In genomic region chr16:95100954-95101353, GRCm38 (mm10) we compare ENCODE assay signal across 19 mouse cellular contexts.
DNase-seq lines count a peak whose midpoint lies in the region; ATAC-seq and TF ChIP-seq lines count a peak whose summit lies in the region.
"Had no signal": no experiment of that assay in that cellular context is flagged by ENCODE, and none has a peak within 500 bp of the region (broad histone marks: within the 10 kb centered on the region; RNA-seq: fewer than 3 reads in every experiment).

No protein-coding gene starts in this region.

- no peak overlapping the region for H3K27ac ChIP-seq in forebrain, embryonic 14.5 days (ENCODE audit: low read depth, low read length)
- no peak overlapping the region for H3K27ac ChIP-seq in forebrain, embryonic 16.5 days (ENCODE audit: low read length)
- H3K27ac ChIP-seq in midbrain, embryonic 15.5 days, result peak overlapping the region; percentile 58
- no peak overlapping the region for H3K27ac ChIP-seq in midbrain, postnatal 0 days (ENCODE audit: low read depth, low read length)
- peak overlapping the region; percentile 81 for H3K27ac ChIP-seq in MEL (ENCODE audit: control insufficient read depth, low read depth, low read length)
- H3K27ac ChIP-seq: embryonic facial prominence, embryonic 10.5 days; forebrain, embryonic 13.5 days; hindbrain, embryonic 10.5 days; hindbrain, embryonic 14.5 days; intestine, embryonic 15.5 days had no signal

- no peak overlapping the region for H3K4me2 ChIP-seq in forebrain, embryonic 14.5 days (ENCODE audit: low read length)
- H3K4me2 ChIP-seq in forebrain, embryonic 16.5 days (ENCODE audit: low read length), result no peak overlapping the region
- no peak overlapping the region for H3K4me2 ChIP-seq in midbrain, embryonic 15.5 days
- H3K4me2 ChIP-seq in midbrain, postnatal 0 days (ENCODE audit: low read depth, low read length, poor library complexity, severe bottlenecking), result no peak overlapping the region
- H3K4me2 ChIP-seq: forebrain, embryonic 13.5 days; heart, embryonic 12.5 days; hindbrain, embryonic 14.5 days; intestine, embryonic 15.5 days had no signal

- DNase-seq in forebrain, embryonic 14.5 days (ENCODE audit: low spot score), result peak; percentile 18
- DNase-seq in midbrain, postnatal 0 days (ENCODE audit: low spot score), result no peak
- DNase-seq in MEL (ENCODE audit: low read depth, low spot score), result peak; percentile 79
- DNase-seq in retina, embryonic 14.5 days (ENCODE audit: low spot score), result no peak
- DNase-seq: adrenal gland, postnatal 10 days; cerebellum, adult 18-20 months; cerebellum, adult 9-11 months; cerebellum, postnatal 36 days; gastrocnemius, postnatal 10 days had no signal

- no peak for ATAC-seq in forebrain, embryonic 14.5 days
- no peak for ATAC-seq in forebrain, embryonic 16.5 days
- peak; percentile 48; the same call in 1 of the 2 replicates for ATAC-seq in midbrain, embryonic 15.5 days (replicated peaks)
- ATAC-seq in midbrain, postnatal 0 days (ENCODE audit: low FRiP score), result no peak
- ATAC-seq: activated CD4-positive, CD25-positive, alpha-beta regulatory T cell, adult 4 months; forebrain, embryonic 13.5 days; intestine, embryonic 15.5 days; Patski had no signal

- no peak for TF ChIP-seq POLR2A in MEL (IDR thresholded peaks at IDR 0.05; ENCODE audit: control insufficient read depth in 1 of 2, insufficient read depth in 1 of 2, low read depth in 1 of 2, low read length in 2 of 2, poor library complexity in 1 of 2)

- H3K9me3 ChIP-seq in forebrain, embryonic 14.5 days (replicated peaks; ENCODE audit: control insufficient read depth, low read length), result no peaks in the 10 kb centered on the region
- no peaks in the 10 kb centered on the region for H3K9me3 ChIP-seq in forebrain, embryonic 16.5 days (ENCODE audit: control insufficient read depth, low read length)
- H3K9me3 ChIP-seq in midbrain, embryonic 15.5 days, result no peaks in the 10 kb centered on the region
- H3K9me3 ChIP-seq in midbrain, postnatal 0 days (ENCODE audit: low read length), result no peaks in the 10 kb centered on the region
- no peaks in the 10 kb centered on the region for H3K9me3 ChIP-seq in MEL (replicated peaks; ENCODE audit: insufficient read depth, low read length)
- H3K9me3 ChIP-seq: embryonic facial prominence, embryonic 10.5 days; forebrain, embryonic 13.5 days; heart, embryonic 12.5 days; hindbrain, embryonic 10.5 days; intestine, embryonic 15.5 days had no signal

- TF ChIP-seq EP300 in MEL (IDR thresholded peaks at IDR 0.05; ENCODE audit: low read depth in 1 of 2, low read length in 2 of 2), result peak; percentile 91 to 92

- H3K36me3 ChIP-seq in forebrain, embryonic 14.5 days (ENCODE audit: control insufficient read depth, insufficient read depth, low read length), result no peaks in the 10 kb centered on the region
- H3K36me3 ChIP-seq in forebrain, embryonic 16.5 days (ENCODE audit: control insufficient read depth, insufficient read depth), result no peaks in the 10 kb centered on the region
- no peaks in the 10 kb centered on the region for H3K36me3 ChIP-seq in midbrain, embryonic 15.5 days (replicated peaks)
- no peaks in the 10 kb centered on the region for H3K36me3 ChIP-seq in midbrain, postnatal 0 days (ENCODE audit: insufficient read depth, low read length)
- H3K36me3 ChIP-seq in MEL (ENCODE audit: control insufficient read depth in 1 of 2, insufficient read depth in 2 of 2, low read length in 2 of 2), result peaks cover 0 to 12% of the 10 kb centered on the region in 2 experiments; a peak in 2 of 4 replicates
- H3K36me3 ChIP-seq: embryonic facial prominence, embryonic 10.5 days; heart, embryonic 12.5 days; hindbrain, embryonic 10.5 days; intestine, embryonic 15.5 days had no signal

- no peak overlapping the region for H3K9ac ChIP-seq in forebrain, embryonic 14.5 days (ENCODE audit: low read length)
- no peak overlapping the region for H3K9ac ChIP-seq in forebrain, embryonic 16.5 days (replicated peaks; ENCODE audit: low read depth, low read length)
- H3K9ac ChIP-seq in midbrain, embryonic 15.5 days, result no peak overlapping the region
- no peak overlapping the region for H3K9ac ChIP-seq in midbrain, postnatal 0 days (replicated peaks; ENCODE audit: low read length, poor library complexity, severe bottlenecking)
- peak overlapping the region; percentile 12; the same call in 1 of the 2 replicates for H3K9ac ChIP-seq in MEL (ENCODE audit: control insufficient read depth, low read depth, low read length, poor library complexity, severe bottlenecking)
- H3K9ac ChIP-seq: forebrain, embryonic 13.5 days; heart, embryonic 12.5 days; hindbrain, embryonic 14.5 days; intestine, embryonic 15.5 days had no signal

- no peaks in the 10 kb centered on the region for H3K79me2 ChIP-seq in MEL (ENCODE audit: control insufficient read depth, insufficient read depth, low read length, poor library complexity)

- H3K4me1 ChIP-seq in forebrain, embryonic 14.5 days (ENCODE audit: control insufficient read depth, insufficient read depth, low read length), result no peaks in the 10 kb centered on the region
- H3K4me1 ChIP-seq in forebrain, embryonic 16.5 days (replicated peaks; ENCODE audit: control insufficient read depth, insufficient read depth, low read length), result no peaks in the 10 kb centered on the region
- H3K4me1 ChIP-seq in midbrain, embryonic 15.5 days, result 0 out of 2 replicates have a peak, but pooled peaks cover 7% of the 10 kb centered on the region
- no peaks in the 10 kb centered on the region for H3K4me1 ChIP-seq in midbrain, postnatal 0 days (ENCODE audit: insufficient read depth, low read length)
- H3K4me1 ChIP-seq in MEL (ENCODE audit: control insufficient read depth in 1 of 2, insufficient read depth in 2 of 2, low read length in 2 of 2), result peaks cover 0 to 20% of the 10 kb centered on the region in 2 experiments; a peak in 3 of 4 replicates
- H3K4me1 ChIP-seq: embryonic facial prominence, embryonic 10.5 days; forebrain, embryonic 13.5 days; heart, embryonic 12.5 days; hindbrain, embryonic 10.5 days; intestine, embryonic 15.5 days had no signal

- WGBS in forebrain, embryonic 14.5 days, result 84% methylated on average over 9 of the region's 9 CpGs
- WGBS in forebrain, embryonic 16.5 days, result 73% methylated on average over 9 of the region's 9 CpGs
- 57% methylated on average over 9 of the region's 9 CpGs for WGBS in midbrain, embryonic 15.5 days
- 39% methylated on average over 9 of the region's 9 CpGs for WGBS in midbrain, postnatal 0 days

- no peak for TF ChIP-seq RAD21 in MEL (IDR thresholded peaks at IDR 0.05; ENCODE audit: low read depth, low read length)

- H3K4me3 ChIP-seq in forebrain, embryonic 14.5 days (ENCODE audit: low read depth, low read length), result no peak overlapping the region
- H3K4me3 ChIP-seq in forebrain, embryonic 16.5 days (replicated peaks; ENCODE audit: low read length), result no peak overlapping the region
- no peak overlapping the region for H3K4me3 ChIP-seq in midbrain, embryonic 15.5 days
- H3K4me3 ChIP-seq in midbrain, postnatal 0 days (ENCODE audit: low read depth, low read length), result no peak overlapping the region
- H3K4me3 ChIP-seq in MEL (ENCODE audit: control insufficient read depth in 1 of 2, insufficient read depth in 1 of 2, low read depth in 2 of 2, low read length in 2 of 2), result peak overlapping the region in 1 of 2 experiments; percentile 5; a peak in 1 of 4 replicates
- H3K4me3 ChIP-seq: embryonic facial prominence, embryonic 10.5 days; forebrain, embryonic 13.5 days; heart, embryonic 12.5 days; hindbrain, embryonic 10.5 days; intestine, embryonic 15.5 days had no signal

- TF ChIP-seq CTCF in midbrain, postnatal 0 days (IDR thresholded peaks at IDR 0.05), result no peak
- TF ChIP-seq CTCF in MEL (IDR thresholded peaks at IDR 0.05 in 2 of 3, conservative IDR thresholded peaks at IDR 0.05 in 1 of 3; ENCODE audit: control insufficient read depth in 1 of 3, insufficient read depth in 1 of 3, low read depth in 2 of 3, low read length in 3 of 3, poor library complexity in 1 of 3, severe bottlenecking in 1 of 3), result no peak

- no peaks in the 10 kb centered on the region for H3K27me3 ChIP-seq in forebrain, embryonic 14.5 days (replicated peaks; ENCODE audit: control insufficient read depth, insufficient read depth, low read length)
- no peaks in the 10 kb centered on the region for H3K27me3 ChIP-seq in forebrain, embryonic 16.5 days (replicated peaks; ENCODE audit: control insufficient read depth, insufficient read depth, low read length)
- no peaks in the 10 kb centered on the region for H3K27me3 ChIP-seq in midbrain, embryonic 15.5 days (replicated peaks)
- H3K27me3 ChIP-seq in midbrain, postnatal 0 days (ENCODE audit: insufficient read depth, low read length), result no peaks in the 10 kb centered on the region
- H3K27me3 ChIP-seq in MEL (ENCODE audit: control insufficient read depth in 1 of 2, insufficient read depth in 2 of 2, low read length in 2 of 2), result no peaks in the 10 kb centered on the region
- H3K27me3 ChIP-seq: forebrain, embryonic 13.5 days; intestine, embryonic 15.5 days; Patski had no signal

TF ChIP-seq in MEL, 35 proteins besides CTCF, POLR2A, EP300 and RAD21 (continues in another document):
- no peak for TF ChIP-seq KAT2A (conservative IDR thresholded peaks at IDR 0.05; ENCODE audit: low read depth, low read length)
- no peak for TF ChIP-seq TBP (IDR thresholded peaks at IDR 0.05; ENCODE audit: low read depth, low read length)
- TF ChIP-seq USF2 (IDR thresholded peaks at IDR 0.05; ENCODE audit: borderline replicate concordance in 1 of 2, insufficient read depth in 1 of 2, low read depth in 1 of 2, low read length in 2 of 2), result peak in 1 of 2 experiments; percentile 66; a peak in 2 of 4 replicates
- no peak for TF ChIP-seq CHD1 (IDR thresholded peaks at IDR 0.05; ENCODE audit: low read depth, low read length)
- peak; percentile 94 for TF ChIP-seq TCF12 (IDR thresholded peaks at IDR 0.05; ENCODE audit: low read depth, low read length)
- peak; percentile 95 for TF ChIP-seq GATA1 (IDR thresholded peaks at IDR 0.05; ENCODE audit: low read depth, low read length)
- no peak for TF ChIP-seq E2F4 (IDR thresholded peaks at IDR 0.05; ENCODE audit: borderline replicate concordance, low read depth, low read length)
- peak; percentile 37; the same call in 1 of the 2 replicates for TF ChIP-seq MEF2A (IDR thresholded peaks at IDR 0.05; ENCODE audit: extremely low read depth, insufficient replicate concordance, low read depth, low read length, poor library complexity, severe bottlenecking)
- no peak for TF ChIP-seq ZC3H11A (IDR thresholded peaks at IDR 0.05; ENCODE audit: low read depth, low read length)
- no peak for TF ChIP-seq POLR2AphosphoS5 (IDR thresholded peaks at IDR 0.05; ENCODE audit: borderline replicate concordance, low read depth, low read length)
- TF ChIP-seq SIN3A (IDR thresholded peaks at IDR 0.05; ENCODE audit: low read length), result no peak
- TF ChIP-seq ZNF384 (IDR thresholded peaks at IDR 0.05; ENCODE audit: low read depth, low read length), result no peak
- TF ChIP-seq CHD2 (IDR thresholded peaks at IDR 0.05; ENCODE audit: low read length), result no peak
- TF ChIP-seq MYB (IDR thresholded peaks at IDR 0.05; ENCODE audit: low read depth, low read length), result 0 out of 2 replicates have a peak, but pooled peaks have one; percentile 37
- TF ChIP-seq MAFK (IDR thresholded peaks at IDR 0.05; ENCODE audit: borderline replicate concordance, low read depth, low read length), result no peak
- TF ChIP-seq MYC (IDR thresholded peaks at IDR 0.05; ENCODE audit: low read depth, low read length), result peak; percentile 56; the same call in 1 of the 2 replicates

Comparison
In these comparisons a context has a peak if more than half of its experiments do, and no peak if none do; other contexts are left out.
1. H3K27ac ChIP-seq: peak in midbrain, embryonic 15.5 days (single experiment) and MEL (single experiment); none in forebrain, embryonic 14.5 days (single experiment), forebrain, embryonic 16.5 days (single experiment) and midbrain, postnatal 0 days (single experiment).
2. DNase-seq: peak in forebrain, embryonic 14.5 days (single experiment) and MEL (single experiment); none in midbrain, postnatal 0 days (single experiment) and retina, embryonic 14.5 days (single experiment).